Mouse (Mus musculus): ENCODE data around the gene Ppp1r1b. TPM values are rescaled to one million over a fixed set of nuclear protein-coding genes. Genes with fewer than 3 reads are reported as not detected.
A peak's percentile ranks its signal among the peaks of the same experiment; 100 is the strongest.

Ppp1r1b gene
- total RNA-seq, 2 experiments from 2014 or later = 0.52 to 0.70 TPM

- DNase-seq (ENCODE audit: low spot score in 2 of 2) = no peak
Observed at GRCm38 (mm10) chr11:98328031-98328370, 20.2 kb upstream of the Ppp1r1b start.

GRCm38 (mm10) chr11:98328371-98329069 lies 19.7 kb upstream of the Ppp1r1b start:
- no peak for DNase-seq (ENCODE audit: low spot score in 2 of 2)

- DNase-seq (ENCODE audit: low spot score in 2 of 2) = no peak
Observed at GRCm38 (mm10) chr11:98329081-98329959, 18.9 kb upstream of the Ppp1r1b start, which contains the start of gene Neurod2. TSS of gene Neurod2 (minus strand) at chr11:98329648.

GRCm38 (mm10) chr11:98329960-98330744 lies 18.1 kb upstream of the Ppp1r1b start:
- no peak for DNase-seq (ENCODE audit: low spot score in 2 of 2)

- no peak for DNase-seq (ENCODE audit: low spot score in 2 of 2)
Observed at GRCm38 (mm10) chr11:98330745-98331204, 17.4 kb upstream of the Ppp1r1b start.

- DNase-seq (ENCODE audit: low spot score in 2 of 2) = no peak
Observed at GRCm38 (mm10) chr11:98331401-98331800, 16.8 kb upstream of the Ppp1r1b start.

GRCm38 (mm10) chr11:98332186-98332585 lies 16.0 kb upstream of the Ppp1r1b start:
- no peak for DNase-seq (ENCODE audit: low spot score in 2 of 2)

- no peak for DNase-seq (ENCODE audit: low spot score in 2 of 2)
Observed at GRCm38 (mm10) chr11:98332841-98333240, 15.4 kb upstream of the Ppp1r1b start.

- DNase-seq (ENCODE audit: low spot score in 2 of 2) = no peak
Observed at GRCm38 (mm10) chr11:98333263-98333696, 14.9 kb upstream of the Ppp1r1b start.

- DNase-seq (ENCODE audit: low spot score in 2 of 2) = no peak
Observed at GRCm38 (mm10) chr11:98333981-98334741, 14.0 kb upstream of the Ppp1r1b start.

GRCm38 (mm10) chr11:98335250-98335649 lies 13.0 kb upstream of the Ppp1r1b start:
- DNase-seq (ENCODE audit: low spot score in 2 of 2) = no peak

GRCm38 (mm10) chr11:98336245-98337107 lies 11.7 kb upstream of the Ppp1r1b start:
- no peak for DNase-seq (ENCODE audit: low spot score in 2 of 2)

- peak in 1 of 2 experiments; percentile 55 for DNase-seq (ENCODE audit: low spot score in 2 of 2)
Observed at GRCm38 (mm10) chr11:98338507-98338961, 9.7 kb upstream of the Ppp1r1b start.

- no peak for DNase-seq (ENCODE audit: low spot score in 2 of 2)
Observed at GRCm38 (mm10) chr11:98339071-98339501, 9.1 kb upstream of the Ppp1r1b start.

- DNase-seq (ENCODE audit: low spot score in 2 of 2) = no peak
Observed at GRCm38 (mm10) chr11:98339679-98340287, 8.4 kb upstream of the Ppp1r1b start.

GRCm38 (mm10) chr11:98340597-98340996 lies 7.6 kb upstream of the Ppp1r1b start:
- DNase-seq (ENCODE audit: low spot score in 2 of 2) = no peak

GRCm38 (mm10) chr11:98341174-98341573 lies 7.0 kb upstream of the Ppp1r1b start:
- DNase-seq (ENCODE audit: low spot score in 2 of 2) = no peak

- peak; percentile 82 to 90 for DNase-seq (ENCODE audit: low spot score in 2 of 2)
Observed at GRCm38 (mm10) chr11:98342000-98342945, 5.9 kb upstream of the Ppp1r1b start.
